ENCODE assay signal across 15 mouse cellular contexts in the genomic region with DNA sequence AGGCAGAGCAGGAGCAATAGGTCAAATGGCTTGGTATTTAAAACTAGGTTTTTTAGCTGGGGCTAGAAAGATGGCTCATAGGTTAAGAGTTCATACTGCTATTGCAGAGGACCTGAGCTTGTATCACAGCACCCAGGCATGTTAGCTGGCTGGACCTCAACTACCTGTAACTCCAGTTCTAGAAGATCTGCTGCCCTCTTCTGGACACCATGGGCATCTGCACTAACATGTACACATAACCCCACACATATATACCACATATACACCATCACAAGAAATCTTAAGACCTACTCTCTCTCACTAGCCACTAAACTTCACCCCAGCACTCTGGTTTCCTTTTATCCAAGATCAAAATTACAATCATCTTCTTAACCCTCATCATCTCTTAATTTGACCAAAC.
"Had no signal": no experiment of that assay in that cellular context is flagged by ENCODE, and none has a peak within 500 bp of the region (broad histone marks: within the 10 kb centered on the region; RNA-seq: fewer than 3 reads in every experiment).

No protein-coding gene starts in this region.

- H3K36me3 ChIP-seq: limb, embryonic 12.5 days; liver, embryonic 13.5 days had no signal

- H3K4me2 ChIP-seq: limb, embryonic 12.5 days; liver, embryonic 13.5 days; neural tube, embryonic 13.5 days; stomach, embryonic 15.5 days had no signal

- H3K9ac ChIP-seq: limb, embryonic 12.5 days; liver, embryonic 13.5 days; liver, postnatal 0 days; neural tube, embryonic 13.5 days; stomach, embryonic 15.5 days had no signal

- H3K4me3 ChIP-seq: limb, embryonic 12.5 days; liver, embryonic 13.5 days; neural tube, embryonic 13.5 days; stomach, embryonic 15.5 days had no signal

- H3K9me3 ChIP-seq: limb, embryonic 12.5 days; liver, embryonic 13.5 days; neural tube, embryonic 13.5 days; stomach, embryonic 15.5 days had no signal

- ATAC-seq: liver, postnatal 0 days; lung, postnatal 0 days had no signal

- DNase-seq: kidney, adult 8-10 months; kidney, postnatal 10 days; kidney, postnatal 4 days; liver; liver, embryonic 13.5 days; liver, postnatal 0 days; lung, postnatal 36 days; midbrain, embryonic 14.5 days; retina, postnatal 1 day; thymus, adult 2 months; thymus, postnatal 36 days had no signal

- H3K4me1 ChIP-seq: limb, embryonic 12.5 days; liver, embryonic 13.5 days; stomach, embryonic 15.5 days had no signal

- H3K27ac ChIP-seq: limb, embryonic 12.5 days; liver, embryonic 13.5 days; neural tube, embryonic 13.5 days; stomach, embryonic 15.5 days had no signal

- H3K27me3 ChIP-seq: limb, embryonic 12.5 days; liver, embryonic 13.5 days; neural tube, embryonic 13.5 days; stomach, embryonic 15.5 days had no signal
